19 mouse cellular contexts compared by ENCODE assay signal in the genomic region with DNA sequence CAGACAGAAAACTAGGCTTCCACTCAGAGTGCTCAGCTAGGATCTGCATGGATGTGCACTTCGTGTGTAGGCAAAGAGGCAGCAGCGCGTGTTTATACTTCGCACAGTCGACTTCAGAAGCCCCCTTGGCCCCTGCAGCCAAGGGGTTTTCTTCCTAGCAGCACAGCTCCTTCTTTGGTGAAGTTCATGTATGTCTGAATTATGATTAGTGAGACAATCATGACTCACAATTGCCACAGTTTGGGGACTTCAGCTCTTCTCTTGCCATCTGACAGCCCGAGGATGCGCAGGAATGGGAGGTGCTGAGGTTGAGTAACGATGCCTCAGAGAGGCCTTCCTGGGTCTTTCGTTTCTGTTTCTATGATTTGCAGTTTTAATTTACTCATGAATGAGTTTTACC. TPM values are rescaled to one million over a fixed set of nuclear protein-coding genes. Genes with fewer than 3 reads are reported as not detected.
DNase-seq lines count a peak whose midpoint lies in the region; ATAC-seq and TF ChIP-seq lines count a peak whose summit lies in the region.
"Had no signal": no experiment of that assay in that cellular context is flagged by ENCODE, and none has a peak within 500 bp of the region (broad histone marks: within the 10 kb centered on the region; RNA-seq: fewer than 3 reads in every experiment).

No protein-coding gene starts in this region.

- peak overlapping the region; percentile 68; the same call in 1 of the 2 replicates for H3K4me3 ChIP-seq in midbrain, embryonic 13.5 days (replicated peaks)
- H3K4me3 ChIP-seq in midbrain, embryonic 10.5 days = no peak overlapping the region
- H3K4me3 ChIP-seq in hindbrain, embryonic 16.5 days (ENCODE audit: low read length) = peak overlapping the region; percentile 57
- peak overlapping the region; percentile 4; the same call in 1 of the 2 replicates for H3K4me3 ChIP-seq in olfactory bulb, adult 2 months (ENCODE audit: insufficient read depth, low read depth, low read length)
- H3K4me3 ChIP-seq: limb, embryonic 12.5 days; liver, embryonic 13.5 days; lung, embryonic 15.5 days had no signal

- H3K4me2 ChIP-seq in midbrain, embryonic 13.5 days (replicated peaks) = peak overlapping the region; percentile 99
- H3K4me2 ChIP-seq in hindbrain, embryonic 16.5 days (ENCODE audit: low read length) = peak overlapping the region; percentile 78
- H3K4me2 ChIP-seq: limb, embryonic 12.5 days; liver, embryonic 13.5 days; lung, embryonic 15.5 days had no signal

- DNase-seq in cerebellum, adult 11-12 months = peak; percentile 32
- DNase-seq in cerebellum, adult 8-10 months = no peak
- no peak for DNase-seq in midbrain, embryonic 10.5 days (ENCODE audit: low spot score)
- DNase-seq in frontal cortex, postnatal 14 days (ENCODE audit: low spot score in 2 of 2) = no peak
- no peak for DNase-seq in embryo, embryonic 11 days
- DNase-seq: adrenal gland, postnatal 36 days; kidney, adult 18-20 months; kidney, postnatal 10 days; liver, embryonic 13.5 days; thymus, postnatal 14 days had no signal

- H3K4me1 ChIP-seq in midbrain, embryonic 13.5 days (replicated peaks) = peaks cover 22% of the 10 kb centered on the region
- H3K4me1 ChIP-seq in midbrain, embryonic 10.5 days = peaks cover 29% of the 10 kb centered on the region
- H3K4me1 ChIP-seq in hindbrain, embryonic 16.5 days (ENCODE audit: control insufficient read depth, insufficient read depth, low read depth, low read length) = peaks cover 2% of the 10 kb centered on the region; the same call in 1 of the 2 replicates
- peaks cover 7% of the 10 kb centered on the region for H3K4me1 ChIP-seq in olfactory bulb, adult 2 months (ENCODE audit: control insufficient read depth, insufficient read depth, low read length)
- H3K4me1 ChIP-seq: liver, embryonic 13.5 days; lung, embryonic 15.5 days had no signal

- no peak overlapping the region for H3K27ac ChIP-seq in midbrain, embryonic 13.5 days
- H3K27ac ChIP-seq in midbrain, embryonic 10.5 days (replicated peaks) = no peak overlapping the region
- no peak overlapping the region for H3K27ac ChIP-seq in hindbrain, embryonic 16.5 days (ENCODE audit: low read depth, low read length)
- H3K27ac ChIP-seq in olfactory bulb, adult 2 months (ENCODE audit: insufficient read depth, low read depth, low read length) = no peak overlapping the region
- H3K27ac ChIP-seq: limb, embryonic 12.5 days; liver, embryonic 13.5 days; lung, embryonic 15.5 days had no signal

- ATAC-seq in midbrain, embryonic 13.5 days = no peak
- no peak for ATAC-seq in hindbrain, embryonic 16.5 days
- ATAC-seq: CD4-positive, CD25-positive, alpha-beta regulatory T cell, adult 4 months; forebrain, embryonic 14.5 days had no signal

- H3K9ac ChIP-seq in midbrain, embryonic 13.5 days (replicated peaks) = no peak overlapping the region
- H3K9ac ChIP-seq in hindbrain, embryonic 16.5 days (ENCODE audit: low read depth, low read length) = 0 out of 2 replicates have a peak overlapping the region, but pooled peaks have one; percentile 9
- H3K9ac ChIP-seq: limb, embryonic 12.5 days; liver, embryonic 13.5 days; lung, embryonic 15.5 days had no signal

- TF ChIP-seq POLR2A in olfactory bulb, adult 2 months (IDR thresholded peaks at IDR 0.05; ENCODE audit: insufficient read depth, low read depth, low read length) = no peak

- no peak for TF ChIP-seq CTCF in olfactory bulb, adult 2 months (IDR thresholded peaks at IDR 0.05; ENCODE audit: insufficient read depth, low read depth, low read length)

- H3K27me3 ChIP-seq in midbrain, embryonic 13.5 days = peaks cover 53% of the 10 kb centered on the region
- H3K27me3 ChIP-seq in midbrain, embryonic 10.5 days (ENCODE audit: low read depth, poor library complexity, severe bottlenecking) = peaks cover 55% of the 10 kb centered on the region
- peaks cover 4% of the 10 kb centered on the region; the same call in 1 of the 2 replicates for H3K27me3 ChIP-seq in hindbrain, embryonic 16.5 days (replicated peaks; ENCODE audit: control insufficient read depth, insufficient read depth, low read length)

- WGBS in midbrain, embryonic 13.5 days = 87% methylated on average over 9 of the region's 9 CpGs
- 88% methylated on average over 9 of the region's 9 CpGs for WGBS in midbrain, embryonic 10.5 days
- WGBS in hindbrain, embryonic 16.5 days = 58% methylated on average over 9 of the region's 9 CpGs
- WGBS in olfactory bulb, adult 2 months = 72% methylated on average over 9 of the region's 9 CpGs

- H3K36me3 ChIP-seq in midbrain, embryonic 13.5 days = no peaks in the 10 kb centered on the region
- no peaks in the 10 kb centered on the region for H3K36me3 ChIP-seq in midbrain, embryonic 10.5 days
- H3K36me3 ChIP-seq in hindbrain, embryonic 16.5 days (ENCODE audit: control insufficient read depth, insufficient read depth, low read length) = no peaks in the 10 kb centered on the region
- H3K36me3 ChIP-seq: G1E; limb, embryonic 12.5 days; liver, embryonic 13.5 days; lung, embryonic 15.5 days had no signal

- no peaks in the 10 kb centered on the region for H3K9me3 ChIP-seq in midbrain, embryonic 13.5 days
- H3K9me3 ChIP-seq in midbrain, embryonic 10.5 days (replicated peaks) = no peaks in the 10 kb centered on the region
- no peaks in the 10 kb centered on the region for H3K9me3 ChIP-seq in hindbrain, embryonic 16.5 days (ENCODE audit: control insufficient read depth, low read length)
- H3K9me3 ChIP-seq: limb, embryonic 12.5 days; liver, embryonic 13.5 days; lung, embryonic 15.5 days had no signal

RNA-seq across cellular contexts. Expression of a gene that starts 4.5 kb away (rescaled TPM):
- 14.8 and 15.0 TPM in 2 replicates for polyA plus RNA-seq in midbrain, embryonic 13.5 days (2015; fragmentation: Nextera tagmentation; extraction: Ambion mirVana)
- 0.47 and 1.1 TPM in 2 replicates for polyA plus RNA-seq in midbrain, embryonic 10.5 days (2016; fragmentation: Nextera tagmentation; extraction: Ambion mirVana)
- 59.7 and 60.5 TPM in 2 replicates for polyA plus RNA-seq in hindbrain, embryonic 16.5 days (2015; fragmentation: Nextera tagmentation; extraction: Ambion mirVana)
- polyA plus RNA-seq in olfactory bulb, adult 2 months (2012; ENCODE audit: insufficient read depth, insufficient read length, low replicate concordance, missing spikeins) = not detected in 2 replicates
- polyA plus RNA-seq: CD4-positive, CD25-positive, alpha-beta regulatory T cell, adult 4 months; G1E; heart, embryonic 14.5 days; liver, embryonic 13.5 days had no signal
